Mouse (Mus musculus): Measurements from ENCODE around the gene Gm10277. TPM values are rescaled to one million over a fixed set of nuclear protein-coding genes. Genes with fewer than 3 reads are reported as not detected.
"Not testable (repeated sequence)": the region's sequence is repeated elsewhere in the genome, so short reads cannot be mapped to it uniquely, and the experiment has no call there.

Gm10277 gene
- polyA plus RNA-seq, 1 experiment from 2014 or later: 0.93 TPM

- peak; percentile 82 for ATAC-seq (ENCODE audit: insufficient read depth, low FRiP score, low TSS enrichment)
- H3K36me3 ChIP-seq (ENCODE audit: control insufficient read depth, insufficient read depth, low read length): no peaks in the 10 kb centered on the region
- no peaks in the 10 kb centered on the region for H3K9me3 ChIP-seq (ENCODE audit: control insufficient read depth, low read length)
- H3K4me2 ChIP-seq (ENCODE audit: low read depth): peak within 1 kb of the TSS; percentile 60
- H3K4me1 ChIP-seq (ENCODE audit: control insufficient read depth, insufficient read depth, low read length): peaks cover 33% of the 10 kb centered on the region
- peak within 1 kb of the TSS; percentile 83 for H3K4me3 ChIP-seq (ENCODE audit: low read depth, low read length)
- peak within 1 kb of the TSS; percentile 93 for H3K9ac ChIP-seq (ENCODE audit: low read length)
- H3K27ac ChIP-seq (ENCODE audit: low read depth, low read length): peak within 1 kb of the TSS; percentile 88
- peak; percentile 90 for DNase-seq (ENCODE audit: low spot score)
- no peaks in the 10 kb centered on the region for H3K27me3 ChIP-seq (ENCODE audit: control insufficient read depth, insufficient read depth, low read length)
- 2% methylated on average over 70 of the region's 79 CpGs for WGBS
These were observed 24.5 kb downstream of the Gm10277 start, which contains the start of gene Myo18a for GRCm38 (mm10) chr11:77762783-77763672. Gene Myo18a (plus strand): TSS chr11:77763246.

DNA sequence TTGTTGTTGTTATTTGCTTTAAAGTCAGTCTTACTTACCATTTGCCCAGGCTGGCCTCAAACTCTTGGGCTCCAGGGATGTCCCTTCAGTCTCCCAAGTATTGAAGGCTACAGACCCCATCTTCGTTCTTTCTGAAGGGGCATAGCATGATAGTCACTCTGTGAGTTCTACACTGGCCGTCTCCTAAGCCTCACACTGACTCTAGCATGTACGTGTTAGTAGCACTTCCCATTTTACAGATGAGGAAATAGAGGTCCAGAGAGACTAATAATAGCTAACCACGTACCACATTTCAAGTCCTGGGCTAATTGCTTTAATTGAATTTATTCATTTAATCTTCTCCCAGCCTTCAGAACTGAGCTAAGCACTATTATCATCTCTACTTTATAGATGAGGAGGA lies 27.5 kb downstream of the Gm10277 start:
- Histone ChIP-seq H3K4me2 (ENCODE audit: low read depth) (no peak overlapping the region), H3K9me3 (ENCODE audit: control insufficient read depth, low read length) (no peaks in the 10 kb centered on the region), H3K36me3 (ENCODE audit: control insufficient read depth, insufficient read depth, low read length) (no peaks in the 10 kb centered on the region), H3K27me3 (ENCODE audit: control insufficient read depth, insufficient read depth, low read length) (no peaks in the 10 kb centered on the region), H3K4me1 (ENCODE audit: control insufficient read depth, insufficient read depth, low read length) (peaks cover 15% of the 10 kb centered on the region), H3K27ac (ENCODE audit: low read depth, low read length) (no peak overlapping the region), H3K4me3 (ENCODE audit: low read depth, low read length) (no peak overlapping the region), H3K9ac (ENCODE audit: low read length) (no peak overlapping the region)
- ATAC-seq (ENCODE audit: insufficient read depth, low FRiP score, low TSS enrichment) (no peak), DNase-seq (ENCODE audit: low spot score) (no peak)
- WGBS: 86% methylated on average over 4 of the region's 4 CpGs

DNA sequence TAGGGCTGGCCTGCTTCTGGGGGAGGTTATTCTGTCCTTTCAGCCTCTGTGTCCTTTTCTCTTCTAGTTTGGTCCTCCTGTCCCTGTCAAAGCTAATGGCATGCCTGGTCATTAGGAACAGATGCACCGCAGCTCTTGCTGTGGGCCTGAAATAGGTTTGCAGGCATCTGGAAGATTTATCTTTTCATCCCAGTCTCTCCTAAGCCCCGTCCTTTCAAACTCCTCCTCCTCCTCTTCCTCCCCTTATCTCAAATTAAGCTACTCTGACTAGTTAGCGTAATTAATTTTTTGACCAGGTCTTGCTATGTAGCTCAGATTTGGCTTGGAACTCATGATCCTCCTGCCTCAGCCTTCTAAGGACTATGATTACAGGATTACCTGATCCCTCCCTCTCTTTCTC lies 34.1 kb downstream of the Gm10277 start:
- no peaks in the 10 kb centered on the region for H3K36me3 ChIP-seq (ENCODE audit: control insufficient read depth, insufficient read depth, low read length)
- no peaks in the 10 kb centered on the region for H3K4me1 ChIP-seq (ENCODE audit: control insufficient read depth, insufficient read depth, low read length)
- H3K9me3 ChIP-seq (ENCODE audit: control insufficient read depth, low read length): no peaks in the 10 kb centered on the region
- no peak overlapping the region for H3K4me3 ChIP-seq (ENCODE audit: low read depth, low read length)
- no peak for ATAC-seq (ENCODE audit: insufficient read depth, low FRiP score, low TSS enrichment)
- no peak for DNase-seq (ENCODE audit: low spot score)
- no peaks in the 10 kb centered on the region for H3K27me3 ChIP-seq (ENCODE audit: control insufficient read depth, insufficient read depth, low read length)
- H3K4me2 ChIP-seq (ENCODE audit: low read depth): no peak overlapping the region
- no peak overlapping the region for H3K27ac ChIP-seq (ENCODE audit: low read depth, low read length)
- H3K9ac ChIP-seq (ENCODE audit: low read length): no peak overlapping the region
- WGBS: 71% methylated on average over 3 of the region's 3 CpGs

- Histone ChIP-seq H3K4me2 (ENCODE audit: low read depth) (no peak overlapping the region), H3K27me3 (ENCODE audit: control insufficient read depth, insufficient read depth, low read length) (no peaks in the 10 kb centered on the region), H3K4me3 (ENCODE audit: low read depth, low read length) (no peak overlapping the region), H3K9me3 (ENCODE audit: control insufficient read depth, low read length) (no peaks in the 10 kb centered on the region), H3K27ac (ENCODE audit: low read depth, low read length) (no peak overlapping the region), H3K36me3 (ENCODE audit: control insufficient read depth, insufficient read depth, low read length) (no peaks in the 10 kb centered on the region), H3K9ac (ENCODE audit: low read length) (no peak overlapping the region), H3K4me1 (ENCODE audit: control insufficient read depth, insufficient read depth, low read length) (no peaks in the 10 kb centered on the region)
- no peak for DNase-seq (ENCODE audit: low spot score)
- no peak for ATAC-seq (ENCODE audit: insufficient read depth, low FRiP score, low TSS enrichment)
- WGBS: 83% methylated on average over 5 of the region's 5 CpGs
These were observed 35.0 kb downstream of the Gm10277 start for GRCm38 (mm10) chr11:77752525-77752924.

DNA sequence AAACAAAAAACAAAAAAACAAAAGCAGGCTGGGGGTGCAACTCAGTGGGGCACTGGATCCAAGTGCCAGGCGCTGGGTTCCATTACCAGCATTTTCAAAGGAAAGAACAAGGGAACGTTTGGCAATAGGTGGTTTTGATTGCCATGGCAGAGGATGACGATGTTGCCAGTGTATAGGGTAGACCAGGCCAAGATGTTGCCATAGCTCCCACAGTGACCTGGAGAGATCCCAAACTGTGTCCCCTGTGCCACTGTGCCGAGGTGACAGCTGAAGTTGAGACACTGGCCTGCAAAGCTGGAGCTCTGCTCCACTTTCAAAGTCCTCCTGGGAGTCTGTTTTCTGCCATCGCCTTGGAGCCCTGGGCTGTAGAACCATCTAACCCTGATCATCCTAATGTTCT lies 38.6 kb downstream of the Gm10277 start:
- Histone ChIP-seq H3K4me2 (ENCODE audit: low read depth) (no peak overlapping the region), H3K9ac (ENCODE audit: low read length) (no peak overlapping the region), H3K27me3 (ENCODE audit: control insufficient read depth, insufficient read depth, low read length) (no peaks in the 10 kb centered on the region), H3K4me3 (ENCODE audit: low read depth, low read length) (no peak overlapping the region), H3K27ac (ENCODE audit: low read depth, low read length) (no peak overlapping the region), H3K36me3 (ENCODE audit: control insufficient read depth, insufficient read depth, low read length) (no peaks in the 10 kb centered on the region), H3K4me1 (ENCODE audit: control insufficient read depth, insufficient read depth, low read length) (no peaks in the 10 kb centered on the region), H3K9me3 (ENCODE audit: control insufficient read depth, low read length) (no peaks in the 10 kb centered on the region)
- DNase-seq (ENCODE audit: low spot score) (no peak), ATAC-seq (ENCODE audit: insufficient read depth, low FRiP score, low TSS enrichment) (no peak)
- WGBS: 87% methylated on average over 5 of the region's 5 CpGs

DNA sequence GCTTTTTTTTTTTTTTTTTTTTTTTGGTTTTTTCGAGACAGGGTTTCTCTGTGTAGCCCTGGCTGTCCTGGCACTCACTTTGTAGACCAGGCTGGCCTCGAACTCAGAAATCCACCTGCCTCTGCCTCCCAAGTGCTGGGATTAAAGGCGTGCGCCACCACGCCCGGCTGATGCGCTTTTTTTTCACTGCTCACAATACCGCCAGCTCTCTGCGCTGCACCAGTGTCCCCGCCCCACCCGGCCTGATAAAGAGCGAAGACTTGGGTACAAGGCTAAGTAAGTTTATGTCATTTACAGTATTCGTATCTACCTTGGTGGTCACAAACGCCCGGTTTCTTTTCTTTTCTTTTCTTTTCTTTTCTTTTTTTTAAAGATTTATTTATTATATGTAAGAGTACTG lies 40.4 kb downstream of the Gm10277 start:
- not testable (repeated sequence) for H3K27me3 ChIP-seq (ENCODE audit: control insufficient read depth, insufficient read depth, low read length); H3K4me3 ChIP-seq (ENCODE audit: low read depth, low read length); H3K4me2 ChIP-seq (ENCODE audit: low read depth); ATAC-seq (ENCODE audit: insufficient read depth, low FRiP score, low TSS enrichment); H3K36me3 ChIP-seq (ENCODE audit: control insufficient read depth, insufficient read depth, low read length); H3K27ac ChIP-seq (ENCODE audit: low read depth, low read length); DNase-seq (ENCODE audit: low spot score); H3K9ac ChIP-seq (ENCODE audit: low read length); H3K4me1 ChIP-seq (ENCODE audit: control insufficient read depth, insufficient read depth, low read length); H3K9me3 ChIP-seq (ENCODE audit: control insufficient read depth, low read length)
- 95% methylated on average over 13 of the region's 15 CpGs for WGBS

DNA sequence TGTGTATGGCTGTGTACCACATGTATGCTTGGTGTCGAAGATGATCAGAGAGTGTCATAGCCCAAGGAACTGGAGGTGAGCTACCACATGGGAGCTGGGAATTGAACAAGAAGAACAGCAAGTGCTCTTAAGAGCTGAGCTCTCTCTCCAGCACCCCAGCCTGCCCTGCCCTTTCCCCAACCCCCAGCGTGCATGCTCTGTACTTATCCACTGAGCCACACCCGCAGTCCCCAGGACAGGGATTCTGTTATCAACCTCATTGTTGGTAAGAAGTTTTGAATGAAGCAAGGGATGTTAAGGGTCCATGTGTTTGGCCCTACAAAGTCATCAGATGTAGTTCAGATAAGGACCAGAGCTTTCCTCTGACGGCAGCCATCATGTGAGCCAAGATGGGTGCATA lies 40.9 kb downstream of the Gm10277 start:
- H3K4me2 ChIP-seq (ENCODE audit: low read depth): no peak overlapping the region
- H3K4me3 ChIP-seq (ENCODE audit: low read depth, low read length): no peak overlapping the region
- H3K4me1 ChIP-seq (ENCODE audit: control insufficient read depth, insufficient read depth, low read length): no peaks in the 10 kb centered on the region
- no peaks in the 10 kb centered on the region for H3K9me3 ChIP-seq (ENCODE audit: control insufficient read depth, low read length)
- H3K9ac ChIP-seq (ENCODE audit: low read length): no peak overlapping the region
- WGBS: 91% methylated on average over 4 of the region's 4 CpGs
- ATAC-seq (ENCODE audit: insufficient read depth, low FRiP score, low TSS enrichment) (no peak), DNase-seq (ENCODE audit: low spot score) (no peak)
- no peaks in the 10 kb centered on the region for H3K36me3 ChIP-seq (ENCODE audit: control insufficient read depth, insufficient read depth, low read length)
- H3K27me3 ChIP-seq (ENCODE audit: control insufficient read depth, insufficient read depth, low read length): no peaks in the 10 kb centered on the region
- H3K27ac ChIP-seq (ENCODE audit: low read depth, low read length): no peak overlapping the region

DNA sequence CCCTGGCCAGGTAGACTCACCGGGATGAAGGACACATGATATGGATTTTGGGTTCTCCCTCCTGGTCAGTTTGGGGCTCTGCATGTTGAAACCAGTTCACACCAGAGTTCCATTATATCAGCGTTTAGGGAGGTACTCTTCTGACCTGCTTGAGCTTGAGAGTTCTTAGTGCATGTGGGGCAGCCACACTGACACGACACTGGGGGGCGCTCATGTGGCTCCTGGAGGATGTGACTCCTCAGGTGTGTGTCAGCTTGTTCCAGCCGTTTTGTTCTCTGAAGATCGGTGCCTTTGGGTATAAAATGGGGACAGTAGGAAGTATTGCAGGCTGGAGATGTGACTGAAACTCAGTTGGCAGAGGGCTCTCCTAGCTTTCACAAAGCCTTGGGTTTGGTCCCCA lies 43.6 kb downstream of the Gm10277 start:
- DNase-seq (ENCODE audit: low spot score) (no peak), ATAC-seq (ENCODE audit: insufficient read depth, low FRiP score, low TSS enrichment) (no peak)
- Histone ChIP-seq H3K4me2 (ENCODE audit: low read depth) (no peak overlapping the region), H3K36me3 (ENCODE audit: control insufficient read depth, insufficient read depth, low read length) (no peaks in the 10 kb centered on the region), H3K4me3 (ENCODE audit: low read depth, low read length) (no peak overlapping the region), H3K27me3 (ENCODE audit: control insufficient read depth, insufficient read depth, low read length) (no peaks in the 10 kb centered on the region), H3K9me3 (ENCODE audit: control insufficient read depth, low read length) (no peaks in the 10 kb centered on the region), H3K27ac (ENCODE audit: low read depth, low read length) (no peak overlapping the region), H3K9ac (ENCODE audit: low read length) (no peak overlapping the region), H3K4me1 (ENCODE audit: control insufficient read depth, insufficient read depth, low read length) (no peaks in the 10 kb centered on the region)
- WGBS: 38% methylated on average over 6 of the region's 6 CpGs

GRCm38 (mm10) chr11:77738555-77738954 lies 49.0 kb downstream of the Gm10277 start:
- H3K36me3 ChIP-seq (ENCODE audit: control insufficient read depth, insufficient read depth, low read length): no peaks in the 10 kb centered on the region
- no peak overlapping the region for H3K27ac ChIP-seq (ENCODE audit: low read depth, low read length)
- no peaks in the 10 kb centered on the region for H3K27me3 ChIP-seq (ENCODE audit: control insufficient read depth, insufficient read depth, low read length)
- no peak for ATAC-seq (ENCODE audit: insufficient read depth, low FRiP score, low TSS enrichment)
- H3K4me3 ChIP-seq (ENCODE audit: low read depth, low read length): no peak overlapping the region
- H3K4me1 ChIP-seq (ENCODE audit: control insufficient read depth, insufficient read depth, low read length): no peaks in the 10 kb centered on the region
- DNase-seq (ENCODE audit: low spot score): no peak
- 56% methylated on average over 7 of the region's 7 CpGs for WGBS
- H3K9ac ChIP-seq (ENCODE audit: low read length): no peak overlapping the region
- no peak overlapping the region for H3K4me2 ChIP-seq (ENCODE audit: low read depth)
- H3K9me3 ChIP-seq (ENCODE audit: control insufficient read depth, low read length): no peaks in the 10 kb centered on the region
